Mouse (Mus musculus) layer of hippocampus, adult 2 months (tissue): Measurements from ENCODE around the gene Gli3. TPM values are rescaled to one million over a fixed set of nuclear protein-coding genes. Genes with fewer than 3 reads are reported as not detected.

Experiments
- DNase-seq, 2 experiments: peaks; one replicate each; pipeline ENCODE4 v3.0.0; 2022; ENCODE audit warnings: low spot score in 2 of 2
- H3K27ac ChIP-seq: fragments of 200-600 bp; 2 replicates; pipeline ENCODE4 v1.8.1; 2022
- H3K4me3 ChIP-seq: fragments of 200-600 bp; 2 replicates; pipeline ENCODE4 v1.8.1; 2022; ENCODE audit warnings: mild to moderate bottlenecking
- CTCF ChIP-seq: fragments of 200-600 bp; conservative IDR thresholded peaks from 2 replicates; pipeline ENCODE4 v1.8.1; 2022; ENCODE audit warnings: antibody characterized with exemption, mild to moderate bottlenecking, moderate library complexity
- total RNA-seq, 2 experiments: library from RNA; stranded (reverse); gene quantifications; 2 replicates each; pipeline ENCODE4 v1.2.3; 2021

The Gli3 gene
- total RNA-seq, 2 experiments from 2014 or later = 9.6 to 10.1 TPM

DNA sequence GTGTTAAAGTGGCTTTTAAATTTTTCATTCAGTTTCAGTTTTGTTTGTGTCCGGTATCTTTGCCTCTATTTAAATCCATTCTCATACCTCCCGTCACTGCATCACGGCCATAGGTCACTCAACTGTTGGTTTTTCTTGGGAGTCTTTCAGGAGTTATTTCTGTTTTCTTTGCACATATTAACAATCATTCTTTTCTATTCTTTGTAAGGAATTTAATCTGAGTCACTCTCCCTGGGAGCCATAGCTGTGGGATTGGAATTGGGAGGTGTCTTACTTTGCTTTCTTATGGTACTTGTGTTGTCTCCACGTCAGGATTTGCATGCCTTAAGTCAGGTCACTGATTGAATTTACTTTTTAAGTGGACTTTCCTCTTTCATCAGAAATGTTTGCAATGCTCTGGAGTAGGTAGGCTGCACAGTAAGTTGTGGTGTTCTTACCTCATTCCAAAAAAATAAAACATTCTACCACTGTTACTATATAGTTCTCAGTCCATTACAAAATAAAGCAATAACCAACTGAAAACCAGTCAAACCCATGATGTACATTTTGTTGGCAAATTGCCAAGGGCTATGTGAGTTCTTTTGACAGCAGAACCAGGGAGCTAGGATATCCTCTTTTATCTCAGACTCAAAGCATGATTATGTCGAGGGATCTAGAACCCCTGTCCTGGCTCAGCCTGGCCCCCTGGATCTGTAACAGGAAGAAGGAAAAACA is 228.9 kb downstream of the Gli3 start:
- no peak for DNase-seq
- Histone ChIP-seq H3K27ac (no peak overlapping the region), H3K4me3 (no peak overlapping the region)
- TF ChIP-seq CTCF = no peak

DNA sequence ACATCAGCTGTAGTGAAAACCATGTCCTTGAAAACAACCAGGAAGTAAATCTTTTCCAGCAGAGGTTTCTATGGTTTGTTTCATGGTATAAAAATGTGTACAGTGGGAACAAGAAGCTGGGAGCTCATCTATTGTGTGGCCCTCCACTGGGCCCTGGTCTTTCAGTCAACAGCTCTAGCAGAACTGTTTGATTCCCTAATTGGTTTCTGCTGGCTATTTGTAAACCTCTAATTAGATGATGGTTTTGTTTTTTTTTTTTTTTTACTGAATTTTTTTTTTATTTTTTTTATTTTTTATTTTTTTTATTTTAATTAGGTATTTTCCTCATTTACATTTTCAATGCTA is 229.4 kb downstream of the Gli3 start:
- no peak for TF ChIP-seq CTCF
- Histone ChIP-seq H3K27ac (no peak overlapping the region), H3K4me3 (no peak overlapping the region)
- DNase-seq = no peak

- no peak overlapping the region for H3K4me3 ChIP-seq
- DNase-seq = no peak
- H3K27ac ChIP-seq = no peak overlapping the region
- TF ChIP-seq CTCF = no peak
Observed at GRCm38 (mm10) chr13:15698284-15698683, 235.2 kb downstream of the Gli3 start.

- TF ChIP-seq CTCF = no peak
- Histone ChIP-seq H3K27ac (no peak overlapping the region), H3K4me3 (no peak overlapping the region)
- no peak for DNase-seq
Observed at GRCm38 (mm10) chr13:15699116-15699515, 236.1 kb downstream of the Gli3 start.

- TF ChIP-seq CTCF = no peak
- no peak overlapping the region for H3K4me3 ChIP-seq
- no peak for DNase-seq
- H3K27ac ChIP-seq = no peak overlapping the region
Observed at GRCm38 (mm10) chr13:15704669-15705068, 241.6 kb downstream of the Gli3 start.

DNA sequence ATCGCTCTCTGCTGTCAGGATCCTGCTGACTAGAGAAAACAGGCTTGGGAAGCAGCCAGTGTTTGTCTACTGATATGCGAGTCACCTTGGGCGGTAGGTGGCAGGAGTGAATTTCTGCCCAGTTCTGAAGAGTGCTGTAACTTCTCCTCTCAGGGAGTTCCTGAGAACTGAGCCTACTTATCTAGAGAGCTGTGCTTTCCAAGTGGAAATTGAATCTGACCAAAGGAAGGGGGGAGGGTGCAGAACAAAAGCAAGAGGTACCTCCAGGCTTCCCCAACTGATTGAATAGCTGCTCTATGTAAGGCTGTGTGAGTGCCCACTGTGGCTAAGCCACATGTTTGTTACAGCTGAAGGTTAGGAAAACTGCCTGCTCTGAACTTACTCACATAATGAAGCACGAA is 244.4 kb downstream of the Gli3 start:
- no peak overlapping the region for H3K27ac ChIP-seq
- DNase-seq = no peak
- no peak for TF ChIP-seq CTCF

GRCm38 (mm10) chr13:15713486-15713885 is 250.5 kb downstream of the Gli3 start:
- no peak for DNase-seq

More for the DNA sequence above, 244.4 kb downstream of the Gli3 start:
- no peak overlapping the region for H3K4me3 ChIP-seq

GRCm38 (mm10) chr13:15714331-15714725 is 251.3 kb downstream of the Gli3 start:
- Histone ChIP-seq H3K4me3 (no peak overlapping the region), H3K27ac (no peak overlapping the region)
- DNase-seq = no peak
- TF ChIP-seq CTCF = no peak

More at GRCm38 (mm10) chr13:15713486-15713885, 250.5 kb downstream of the Gli3 start:
- TF ChIP-seq CTCF = no peak
- Histone ChIP-seq H3K27ac (no peak overlapping the region), H3K4me3 (no peak overlapping the region)

DNA sequence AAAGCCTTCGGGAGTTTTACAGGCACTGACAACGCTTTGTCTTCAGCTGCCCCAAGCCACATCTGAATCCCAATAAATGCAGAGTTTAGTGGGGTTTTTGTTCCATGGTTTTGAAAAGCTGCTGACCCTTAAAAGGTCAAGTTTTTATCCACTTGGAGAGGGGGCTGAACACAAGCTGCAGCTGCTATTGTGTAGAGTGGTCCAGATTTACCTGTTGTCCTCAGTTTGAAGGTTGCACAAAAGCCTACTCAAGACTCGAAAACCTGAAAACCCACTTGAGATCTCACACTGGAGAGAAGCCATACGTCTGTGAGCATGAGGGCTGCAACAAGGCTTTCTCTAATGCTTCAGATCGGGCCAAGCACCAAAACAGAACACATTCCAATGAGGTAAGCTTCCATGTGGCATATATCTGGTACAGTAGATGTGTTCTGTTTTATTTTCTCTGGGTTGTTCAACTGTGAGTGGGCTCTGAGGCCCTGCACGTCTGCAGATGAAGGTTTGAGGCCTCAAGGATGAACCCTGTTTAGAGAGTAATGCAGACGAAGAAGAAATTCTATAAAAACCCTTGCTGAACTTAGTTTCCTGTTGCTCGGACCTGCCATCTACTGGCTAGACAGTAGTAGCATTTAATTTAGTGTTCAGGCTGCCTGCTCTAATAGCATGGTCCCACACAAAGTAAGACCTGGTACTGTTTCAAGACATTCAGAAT is 251.8 kb downstream of the Gli3 start:
- no peak overlapping the region for H3K27ac ChIP-seq
- peak; percentile 92 for TF ChIP-seq CTCF

DNA sequence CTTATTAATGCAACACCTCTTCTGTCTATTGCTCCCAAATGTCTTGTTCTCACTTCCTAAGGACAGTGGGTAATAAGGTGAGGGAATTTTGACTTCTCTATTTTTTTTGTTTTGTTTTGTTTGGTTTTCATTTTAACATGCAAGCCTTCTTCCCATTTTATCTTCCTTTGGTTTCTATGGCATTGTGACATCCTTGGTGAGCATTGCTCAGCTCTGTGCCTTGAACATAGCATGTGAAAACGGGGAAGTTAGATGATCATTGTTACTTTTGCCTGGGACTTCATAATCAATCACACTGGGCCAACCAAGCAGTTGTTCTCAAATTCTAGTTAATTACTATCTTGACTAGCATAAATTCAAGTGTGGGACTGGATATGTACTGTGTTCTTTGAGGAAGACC is 258.4 kb downstream of the Gli3 start:
- no peak for DNase-seq
- TF ChIP-seq CTCF = no peak
- Histone ChIP-seq H3K4me3 (no peak overlapping the region), H3K27ac (no peak overlapping the region)

More for the DNA sequence above, 251.8 kb downstream of the Gli3 start:
- DNase-seq = peak; percentile 45 to 56
- H3K4me3 ChIP-seq = no peak overlapping the region

GRCm38 (mm10) chr13:15722766-15723379 is 259.8 kb downstream of the Gli3 start:
- DNase-seq = no peak
- Histone ChIP-seq H3K27ac (no peak overlapping the region), H3K4me3 (no peak overlapping the region)
- no peak for TF ChIP-seq CTCF

- no peak overlapping the region for H3K4me3 ChIP-seq
- no peak overlapping the region for H3K27ac ChIP-seq
- DNase-seq = no peak
- no peak for TF ChIP-seq CTCF
Observed at GRCm38 (mm10) chr13:15724723-15725122, 261.7 kb downstream of the Gli3 start.

GRCm38 (mm10) chr13:15741771-15742170 is 278.7 kb downstream of the Gli3 start:
- no peak for TF ChIP-seq CTCF
- DNase-seq = peak; percentile 58 to 75
- H3K27ac ChIP-seq = no peak overlapping the region
- H3K4me3 ChIP-seq = no peak overlapping the region

DNA sequence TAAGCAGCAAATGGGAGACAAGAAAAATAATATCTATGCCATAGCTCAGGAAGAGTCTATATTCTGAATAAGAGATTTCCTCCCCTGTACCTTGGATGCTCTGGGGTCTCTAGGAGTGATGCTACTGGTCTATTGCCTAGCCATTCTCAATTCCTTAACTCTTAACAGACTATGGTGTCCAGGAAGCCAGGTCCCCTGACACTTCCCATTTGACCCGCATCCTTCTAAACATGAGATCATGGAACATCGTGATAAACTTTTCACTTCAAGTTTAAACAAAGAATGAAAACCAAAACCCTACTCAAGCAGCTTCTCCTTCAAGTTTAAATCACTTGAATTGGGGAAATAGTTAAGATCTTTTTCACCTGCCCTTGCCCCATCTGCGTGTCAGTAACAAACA is 279.3 kb downstream of the Gli3 start:
- no peak overlapping the region for H3K4me3 ChIP-seq
- H3K27ac ChIP-seq = no peak overlapping the region
- TF ChIP-seq CTCF = no peak
- DNase-seq = no peak
